Mouse (Mus musculus) left cerebral cortex, adult 2 months (tissue): ENCODE data around the gene Braf. TPM values are rescaled to one million over a fixed set of nuclear protein-coding genes. Genes with fewer than 3 reads are reported as not detected.
"Not testable (repeated sequence)": the region's sequence is repeated elsewhere in the genome, so short reads cannot be mapped to it uniquely, and the experiment has no call there.

Experiments
- DNase-seq, 2 experiments: peaks; one replicate each; pipeline ENCODE4 v3.0.0; 2021 to 2022; ENCODE audit warnings: low spot score in 2 of 2, mixed read lengths in 1 of 2; ENCODE audit errors: extremely low spot score in 1 of 2
- H3K27ac ChIP-seq: fragments of 200-600 bp; 2 replicates; pipeline ENCODE4 v1.8.1; 2022
- H3K4me3 ChIP-seq: fragments of 200-600 bp; 2 replicates; pipeline ENCODE4 v1.8.1; 2022
- CTCF ChIP-seq: fragments of 200-600 bp; IDR thresholded peaks from 2 replicates; pipeline ENCODE4 v1.8.1; 2022; ENCODE audit warnings: antibody characterized with exemption, mild to moderate bottlenecking, moderate library complexity
- intact Hi-C: fragments of 180-260 bp; cut with DNase I; formaldehyde crosslinking; loops from one replicate; pipeline ENCODE4 v1.15.1; 2025
- long read RNA-seq, 2 experiments: library from polyadenylated mRNA; stranded (forward); transcript quantifications; one replicate each; pipeline ENCODE4 v2.0.0; 2021; ENCODE audit warnings: borderline mapping rate in 2 of 2
- total RNA-seq, 2 experiments: library from RNA; stranded (reverse); gene quantifications; 2 replicates each; pipeline ENCODE4 v1.2.3; 2021

Gene Braf
- 100 to 1,000 TPM; 119 to 123 TPM for total RNA-seq
- long read RNA-seq, experiment 1, partial matches to known transcripts = 8 of 44 reads
- long read RNA-seq, experiment 1, other reads (novel, unspliced or antisense) = 32 of 44 reads
- long read RNA-seq, experiment 2, partial matches to known transcripts = 5 of 29 reads
- long read RNA-seq, experiment 2, other reads (novel, unspliced or antisense) = 24 of 29 reads

DNA sequence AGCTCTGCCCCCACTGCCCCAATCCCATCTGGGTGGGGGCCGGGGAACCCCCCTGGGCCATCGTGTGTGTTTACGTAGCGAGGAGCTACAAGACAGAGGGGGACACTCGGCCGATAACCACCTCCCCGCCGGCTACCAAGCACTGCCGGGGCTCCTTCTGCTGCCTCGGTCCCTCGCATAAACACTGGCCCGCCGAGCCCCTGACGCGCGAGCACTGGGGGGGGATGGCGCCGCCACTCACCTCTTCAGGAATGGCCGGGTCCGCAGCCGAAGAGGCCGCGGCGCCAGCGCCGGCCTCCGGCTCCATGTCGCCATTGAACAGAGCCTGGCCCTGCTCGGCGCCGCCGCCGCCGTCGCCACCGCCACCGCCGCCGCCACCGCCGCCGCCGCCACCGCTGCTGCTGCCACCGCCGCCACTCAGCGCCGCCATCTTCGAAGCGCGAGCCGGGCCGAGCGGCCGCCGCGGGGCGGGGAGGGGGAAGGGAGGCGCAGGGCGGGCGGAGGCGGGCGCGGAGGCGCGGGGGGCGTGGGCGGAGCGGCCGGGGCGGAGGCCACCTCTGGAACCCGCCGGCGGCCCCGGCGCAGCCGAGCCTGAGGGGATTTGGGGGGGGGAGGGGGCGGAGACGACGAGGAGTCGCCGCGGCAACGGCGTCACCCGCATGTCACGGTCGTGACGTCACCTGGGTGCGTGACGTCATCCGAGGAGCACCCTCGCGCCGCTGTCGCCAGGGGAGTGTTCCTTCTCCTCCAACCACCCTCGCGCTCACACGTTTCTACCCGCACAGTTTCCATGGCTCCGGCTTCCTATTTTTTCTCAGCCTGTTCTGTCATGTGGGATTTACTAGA, at the start of gene Braf:
TSS of gene Braf (minus strand) at position 598 of the 846 bp plus-strand sequence.
- TF ChIP-seq CTCF = peak; percentile 15
- peak; percentile 85 to 89 for DNase-seq
- H3K4me3 ChIP-seq = peak within 1 kb of the TSS; percentile 84
- intact Hi-C loops = loop anchor here (5.0 kb wide), 2 partner anchors 43 to 57 kb away; no protein-coding TSS in a partner anchor
- H3K27ac ChIP-seq = peak within 1 kb of the TSS; percentile 93

DNA sequence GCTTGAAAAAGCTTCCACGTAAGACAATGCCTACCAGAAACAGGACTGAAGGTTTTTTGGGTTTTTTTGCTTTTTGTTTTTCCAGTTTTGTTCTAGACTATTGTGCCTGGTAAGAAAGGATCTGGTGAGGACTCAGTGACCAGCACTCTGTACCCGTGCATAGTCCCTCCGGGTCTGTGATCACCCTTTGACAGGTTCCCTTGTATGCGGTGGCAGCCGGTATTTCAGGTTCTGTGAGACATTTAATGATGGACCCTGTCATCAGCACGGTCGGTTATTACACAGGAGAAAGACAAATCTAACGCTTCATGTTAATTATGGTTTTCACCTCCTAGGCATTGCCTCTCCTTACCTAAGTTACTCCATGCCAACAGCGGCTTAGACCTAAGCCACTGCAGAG, 49.8 kb upstream of the Braf start:
- Histone ChIP-seq H3K4me3 (no peak overlapping the region), H3K27ac (no peak overlapping the region)
- intact Hi-C loops = no loop called here
- DNase-seq = no peak
- no peak for TF ChIP-seq CTCF

DNA sequence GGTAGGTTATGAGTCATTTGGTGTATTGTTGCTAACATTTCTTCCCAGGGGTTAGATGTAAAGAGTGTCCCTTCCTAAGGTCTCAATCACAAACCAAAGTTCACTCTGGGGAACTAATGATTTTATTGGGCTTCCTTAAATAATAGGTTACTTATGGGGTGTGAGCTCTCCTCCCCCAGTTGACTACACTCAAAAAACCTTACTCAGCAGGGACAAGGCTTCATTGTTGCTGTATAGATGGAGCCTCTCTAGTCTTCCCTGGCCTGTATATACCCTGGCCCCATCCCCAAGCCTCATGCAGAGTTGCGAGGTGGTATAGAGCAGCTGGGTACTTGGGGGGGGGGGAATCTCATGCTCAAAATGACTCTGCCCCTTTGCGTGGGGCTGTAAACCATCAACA, 32.0 kb upstream of the Braf start:
- intact Hi-C loops = no loop called here
- no peak overlapping the region for H3K27ac ChIP-seq
- H3K4me3 ChIP-seq = no peak overlapping the region
- TF ChIP-seq CTCF = no peak
- no peak for DNase-seq

- intact Hi-C loops = no loop called here
- no peak for DNase-seq
- no peak for TF ChIP-seq CTCF
- Histone ChIP-seq H3K4me3 (no peak overlapping the region), H3K27ac (no peak overlapping the region)
Observed at GRCm38 (mm10) chr6:39749881-39750280, 24.6 kb upstream of the Braf start.

DNA sequence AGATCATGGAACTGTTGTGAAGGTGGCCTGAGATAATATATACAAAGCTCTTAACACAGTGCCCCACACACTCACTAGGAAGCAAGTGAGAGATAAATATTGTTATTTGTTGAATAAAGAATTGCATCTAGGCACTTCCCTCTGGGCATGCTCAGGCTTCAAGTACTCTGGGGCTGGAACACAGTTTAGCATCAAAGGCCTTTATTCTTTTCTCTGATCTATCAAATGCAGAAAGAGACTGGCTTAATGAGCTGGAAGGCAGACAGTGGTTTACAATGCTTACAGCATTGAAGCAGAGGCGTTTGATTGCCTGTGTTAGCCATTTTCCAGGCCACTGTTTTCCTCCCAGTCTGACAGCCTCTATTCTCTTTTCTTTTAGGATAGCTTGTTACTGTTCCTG, 21.8 kb upstream of the Braf start:
- no peak for DNase-seq
- no peak overlapping the region for H3K27ac ChIP-seq
- intact Hi-C loops = no loop called here
- H3K4me3 ChIP-seq = no peak overlapping the region
- TF ChIP-seq CTCF = no peak

DNA sequence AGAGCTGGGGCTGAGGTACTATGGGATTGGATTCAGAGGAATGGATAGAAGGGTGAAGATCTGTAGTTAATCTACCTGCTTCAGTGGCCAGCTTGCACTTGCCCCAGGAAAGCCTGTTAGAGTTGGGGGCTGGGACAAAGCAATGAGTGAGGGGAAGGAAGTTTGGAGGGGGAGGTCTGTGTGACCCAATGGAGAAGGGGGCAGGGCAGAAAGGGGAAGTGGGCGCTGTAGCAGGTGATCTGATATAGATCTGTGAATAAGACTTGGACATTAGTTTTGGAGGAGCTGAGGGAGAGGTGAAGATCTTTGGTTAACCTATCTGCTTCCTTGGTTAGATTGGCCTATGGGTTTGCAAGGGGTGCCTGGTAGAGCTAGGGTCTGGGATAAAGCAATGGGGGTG, 20.2 kb upstream of the Braf start:
- intact Hi-C loops = no loop called here
- no peak overlapping the region for H3K4me3 ChIP-seq
- no peak for TF ChIP-seq CTCF
- DNase-seq = no peak
- H3K27ac ChIP-seq = no peak overlapping the region

- intact Hi-C loops, H3K27ac ChIP-seq, DNase-seq, H3K4me3 ChIP-seq: not testable (repeated sequence)
Observed at GRCm38 (mm10) chr6:39739698-39740097, 14.4 kb upstream of the Braf start.

DNA sequence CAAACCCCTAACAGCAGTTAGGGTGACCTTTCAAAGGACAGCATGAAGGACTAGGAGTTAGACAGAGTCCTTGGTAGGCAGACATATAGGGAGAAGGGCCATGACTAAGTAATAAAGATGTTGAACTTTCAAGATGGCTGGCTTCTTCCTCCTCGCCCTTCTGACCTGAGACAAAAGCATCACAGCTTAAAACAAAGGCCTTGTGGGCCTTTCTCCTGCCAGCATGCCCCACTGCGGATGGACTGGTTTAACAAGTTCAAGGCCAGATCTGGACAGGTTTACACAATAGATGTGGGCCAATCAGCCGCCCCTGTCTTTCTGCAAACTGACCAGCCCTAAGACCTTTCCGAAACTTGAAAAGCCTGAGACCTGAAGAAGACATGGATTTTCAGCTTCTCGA, 2.8 kb upstream of the Braf start:
- no peak for TF ChIP-seq CTCF
- no peak overlapping the region for H3K4me3 ChIP-seq
- intact Hi-C loops = loop anchor here (5.0 kb wide), 1 partner anchor 54 kb away; no protein-coding TSS in a partner anchor
- DNase-seq = no peak
- H3K27ac ChIP-seq = no peak overlapping the region

DNA sequence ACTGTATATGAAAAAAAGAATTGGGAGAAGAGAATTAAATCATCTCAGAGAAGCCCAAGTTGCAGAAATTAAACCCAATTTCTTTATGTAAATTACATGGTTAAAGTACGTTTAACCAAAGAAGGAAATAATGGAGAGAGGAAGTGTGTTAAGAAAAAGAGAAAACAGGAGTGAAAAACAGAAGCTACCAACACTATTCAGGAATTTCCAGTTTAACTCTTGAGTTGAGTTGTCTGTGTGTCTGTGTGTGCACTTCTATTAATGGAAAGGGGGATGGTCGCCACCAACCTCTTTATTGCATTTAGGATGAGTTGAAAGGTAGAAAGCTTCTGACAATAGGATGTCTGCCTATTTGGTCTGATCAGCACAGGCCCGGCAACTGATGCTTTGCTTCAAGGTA, 886 bp upstream of the Braf start:
- Histone ChIP-seq H3K27ac (no peak overlapping the region), H3K4me3 (no peak overlapping the region)
- no peak for TF ChIP-seq CTCF
- DNase-seq = no peak
- intact Hi-C loops = loop anchor here (5.0 kb wide), 1 partner anchor 56 kb away; no protein-coding TSS in a partner anchor

GRCm38 (mm10) chr6:39724542-39724865, 759 bp downstream of the Braf start:
- DNase-seq = no peak
- H3K27ac ChIP-seq = peak overlapping the region; percentile 93
- peak overlapping the region; percentile 84 for H3K4me3 ChIP-seq
- intact Hi-C loops = loop anchor here (5.0 kb wide), 1 partner anchor 42 kb away; no protein-coding TSS in a partner anchor
- TF ChIP-seq CTCF = no peak

GRCm38 (mm10) chr6:39724071-39724470, 1.2 kb downstream of the Braf start:
- DNase-seq = no peak
- intact Hi-C loops = loop anchor here (5.0 kb wide), 1 partner anchor 42 kb away; no protein-coding TSS in a partner anchor
- Histone ChIP-seq H3K27ac (peak overlapping the region; percentile 93), H3K4me3 (peak overlapping the region; percentile 84)
- TF ChIP-seq CTCF = no peak

- Histone ChIP-seq H3K27ac (no peak overlapping the region), H3K4me3 (no peak overlapping the region)
- intact Hi-C loops = no loop called here
- DNase-seq = no peak
- no peak for TF ChIP-seq CTCF
Observed at GRCm38 (mm10) chr6:39718567-39718966, 6.7 kb downstream of the Braf start.
